Mouse (Mus musculus): ENCODE measurements around the gene Utp14b. TPM values are rescaled to one million over a fixed set of nuclear protein-coding genes. Genes with fewer than 3 reads are reported as not detected.
A peak's percentile ranks its signal among the peaks of the same experiment; 100 is the strongest.

The Utp14b gene
- total RNA-seq, 4 experiments from 2014 or later, result 19.6 to 33.4 (median 22.8) TPM

- no peak for DNase-seq (ENCODE audit: low spot score in 2 of 2)
Observed at GRCm38 (mm10) chr1:78684128-78684527, 26.3 kb downstream of the Utp14b start.

DNA sequence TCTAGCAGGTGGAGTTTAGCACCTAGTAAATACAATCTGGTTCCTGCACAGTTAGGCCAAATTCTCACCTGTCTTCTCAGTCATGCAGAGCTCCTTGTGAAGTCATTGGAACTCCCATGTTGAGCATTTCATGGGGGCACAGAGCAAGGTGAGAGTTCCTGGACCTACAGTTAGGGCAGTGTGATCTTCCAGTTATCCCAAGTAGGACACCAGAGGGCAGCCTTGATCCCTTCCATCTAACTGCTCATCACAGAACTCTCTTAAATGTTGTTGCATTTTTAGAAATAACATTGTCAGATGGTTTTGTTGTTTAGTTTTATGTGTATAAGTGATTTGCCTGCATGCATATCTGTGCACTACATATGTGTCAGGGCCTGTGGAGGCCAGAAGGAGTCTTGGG is 29.0 kb downstream of the Utp14b start:
- no peak for DNase-seq (ENCODE audit: low spot score in 2 of 2)

GRCm38 (mm10) chr1:78688149-78688548 is 30.3 kb downstream of the Utp14b start:
- DNase-seq (ENCODE audit: low spot score in 2 of 2), result no peak

GRCm38 (mm10) chr1:78694503-78695258 is 36.8 kb downstream of the Utp14b start:
- no peak for DNase-seq (ENCODE audit: low spot score in 2 of 2)

DNA sequence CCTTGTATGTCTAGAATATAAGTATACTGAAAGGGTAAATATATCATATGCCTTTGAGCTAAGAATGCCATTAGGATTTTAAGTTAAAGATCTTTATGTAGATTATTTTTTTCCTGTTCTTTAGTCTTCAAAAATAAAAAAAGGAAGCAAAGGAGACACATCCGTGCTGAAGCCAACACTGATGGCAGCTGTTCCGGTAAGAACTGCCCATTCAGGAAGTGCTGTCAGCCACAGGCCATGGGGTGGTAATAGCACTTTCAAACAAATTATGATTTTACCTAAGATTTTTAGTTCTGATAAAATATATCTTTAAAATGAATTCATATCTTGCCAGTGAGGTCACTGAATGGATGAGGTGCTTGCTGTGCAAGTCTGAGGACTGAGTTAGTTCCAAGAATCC is 38.5 kb downstream of the Utp14b start:
- DNase-seq (ENCODE audit: low spot score in 2 of 2), result no peak

DNA sequence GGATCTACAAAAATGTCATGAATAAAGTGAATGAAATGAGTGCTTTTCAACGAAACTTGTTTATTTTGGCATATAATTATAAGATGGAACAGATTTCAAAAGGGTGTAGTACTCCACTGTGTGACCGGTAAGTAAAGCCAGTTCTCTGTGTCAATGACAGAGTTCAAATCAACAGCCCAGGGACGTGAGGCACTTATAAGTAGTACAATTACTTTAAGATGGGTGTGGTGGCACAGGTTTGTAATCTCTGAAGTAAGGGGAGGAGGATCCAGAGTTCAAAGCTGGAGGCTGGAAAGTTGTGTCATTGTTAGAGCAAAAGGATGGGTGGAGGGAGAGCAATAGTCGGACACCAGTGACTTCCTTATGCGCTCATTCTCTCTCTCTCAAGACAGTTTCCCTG is 39.1 kb downstream of the Utp14b start:
- DNase-seq (ENCODE audit: low spot score in 2 of 2), result no peak

DNA sequence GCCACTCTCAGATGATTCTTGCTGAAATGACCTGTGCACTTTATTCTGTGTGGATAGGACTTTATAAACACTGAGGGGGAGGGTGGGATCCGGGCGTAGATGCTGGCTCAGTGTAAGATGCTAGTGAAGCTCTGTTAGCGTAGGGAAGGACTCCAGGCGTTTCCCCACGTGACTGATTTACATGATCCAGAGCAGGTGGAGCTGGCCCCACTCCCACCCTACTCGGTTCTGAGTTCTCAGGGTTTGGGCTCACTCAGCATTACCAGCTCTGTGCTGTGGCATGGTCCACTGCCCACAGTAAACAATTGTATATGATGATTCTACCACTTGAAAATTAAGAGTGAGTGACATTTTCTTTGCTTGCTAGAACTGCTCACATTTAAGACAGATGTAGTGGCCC is 40.3 kb downstream of the Utp14b start:
- DNase-seq (ENCODE audit: low spot score in 2 of 2), result no peak

DNA sequence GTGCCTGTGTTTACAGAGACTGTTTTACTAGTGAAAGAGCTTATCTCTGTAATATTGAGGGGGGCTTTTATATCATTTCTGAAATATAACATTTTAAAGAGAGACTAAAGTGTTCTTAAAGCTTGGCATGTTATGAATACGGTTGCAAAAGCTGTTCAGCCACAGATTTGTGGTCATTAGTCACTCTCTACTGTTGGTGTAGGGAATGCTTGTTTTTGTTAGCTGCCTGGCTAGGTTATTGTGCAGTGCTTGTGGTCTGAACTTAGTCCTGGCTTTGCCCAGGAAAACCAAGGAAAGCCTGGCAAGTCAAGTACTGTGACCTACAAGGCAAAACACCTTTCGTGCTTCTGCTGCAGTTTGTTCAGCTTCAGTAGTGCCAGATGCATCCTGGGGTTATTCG is 43.9 kb downstream of the Utp14b start:
- no peak for DNase-seq (ENCODE audit: low spot score in 2 of 2)

DNA sequence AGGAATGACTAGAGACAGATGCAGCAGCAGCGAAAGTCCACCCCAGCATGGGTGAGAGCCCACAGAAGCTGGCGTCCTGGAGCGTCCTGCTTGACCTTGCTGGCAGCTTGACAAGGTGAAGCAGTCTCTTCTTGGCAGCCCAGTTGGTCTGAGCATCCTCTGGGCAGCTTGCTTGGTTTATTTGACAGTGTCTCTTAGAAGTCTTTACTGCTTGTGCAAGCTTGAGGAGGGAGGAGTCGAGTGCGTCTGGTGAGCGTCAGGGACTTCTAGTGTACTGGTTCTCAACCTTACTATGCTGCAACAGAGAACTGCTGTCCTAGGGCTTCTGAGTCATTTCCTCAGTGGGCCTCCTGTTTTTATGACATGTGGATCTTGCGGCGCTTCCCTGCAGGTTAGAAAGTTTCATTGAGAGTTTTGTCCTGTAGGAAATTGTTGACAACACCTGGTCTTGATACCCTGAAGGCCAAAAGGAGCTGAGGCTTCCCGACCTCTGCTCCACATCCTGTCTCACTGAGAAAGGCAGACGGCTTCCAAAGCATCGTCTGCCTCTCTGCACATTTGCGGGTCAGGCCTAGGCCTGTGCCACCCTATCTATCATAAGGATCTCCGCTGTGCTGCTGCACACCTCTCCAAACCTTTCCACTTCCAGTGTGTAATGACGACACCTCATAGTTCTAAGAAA is 44.6 kb downstream of the Utp14b start:
- no peak for DNase-seq (ENCODE audit: low spot score in 2 of 2)

DNA sequence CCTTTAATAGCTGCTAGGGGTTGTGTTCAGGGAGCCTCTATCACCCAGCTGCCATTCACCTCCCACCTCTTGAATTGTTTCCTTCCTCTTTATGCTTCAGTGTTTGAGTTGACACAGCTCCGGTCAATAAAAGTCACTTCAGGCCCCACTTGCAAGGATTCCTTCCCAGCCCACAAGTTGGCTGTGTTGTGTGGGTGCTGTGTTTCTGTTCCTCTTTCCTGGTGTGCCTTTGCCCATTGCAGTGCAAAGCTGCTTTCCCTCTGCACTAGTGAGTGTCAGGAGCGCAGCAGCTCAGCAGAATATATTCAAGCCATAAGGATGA is 45.1 kb downstream of the Utp14b start:
- no peak for DNase-seq (ENCODE audit: low spot score in 2 of 2)

GRCm38 (mm10) chr1:78706338-78706737 is 48.5 kb downstream of the Utp14b start:
- no peak for DNase-seq (ENCODE audit: low spot score in 2 of 2)

- peak in 1 of 2 experiments; percentile 54 for DNase-seq (ENCODE audit: low spot score in 2 of 2)
Observed at GRCm38 (mm10) chr1:78707280-78707679, 49.4 kb downstream of the Utp14b start.

GRCm38 (mm10) chr1:78710026-78710425 is 52.2 kb downstream of the Utp14b start:
- no peak for DNase-seq (ENCODE audit: low spot score in 2 of 2)

GRCm38 (mm10) chr1:78710613-78711329 is 52.9 kb downstream of the Utp14b start:
- DNase-seq (ENCODE audit: low spot score in 2 of 2), result no peak

Other genes with a start within 250 kb of the Utp14b start
- 10 to 100 TPM; 61.7 to 74.3 (median 68.0) TPM for gene Farsb, start 169.1 kb upstream of the Utp14b start, total RNA-seq (2022)
- 1 to 10 TPM in 1 of 4 experiments, under 1 TPM in 1, not detected in 2; 0.43 to 1.6 TPM for gene Mogat1, start 147.0 kb upstream of the Utp14b start, total RNA-seq (2022)
- gene BC035947, start 145.9 kb upstream of the Utp14b start, total RNA-seq (2022), result 1 to 10 TPM; 1.0 to 1.5 (median 1.3) TPM
- gene Acsl3, start 213 bp upstream of the Utp14b start, total RNA-seq (2022), result 100 to 1,000 TPM; 163 to 191 (median 171) TPM
- gene Kcne4, start 158.7 kb downstream of the Utp14b start, total RNA-seq (2022), result 1 to 10 TPM in 2 of 4 experiments, under 1 TPM in 2; 0.59 to 1.4 (median 0.92) TPM